Mouse (Mus musculus): ENCODE data around the gene Msantd1. TPM values are rescaled to one million over a fixed set of nuclear protein-coding genes. Genes with fewer than 3 reads are reported as not detected.
"Not testable (repeated sequence)": the region's sequence is repeated elsewhere in the genome, so short reads cannot be mapped to it uniquely, and the experiment has no call there.

Msantd1 gene
- polyA plus RNA-seq (2012; ENCODE audit: insufficient read depth, insufficient read length, missing spikeins): 0.92 TPM in 1 of 2 replicates, not detected in the other

DNA sequence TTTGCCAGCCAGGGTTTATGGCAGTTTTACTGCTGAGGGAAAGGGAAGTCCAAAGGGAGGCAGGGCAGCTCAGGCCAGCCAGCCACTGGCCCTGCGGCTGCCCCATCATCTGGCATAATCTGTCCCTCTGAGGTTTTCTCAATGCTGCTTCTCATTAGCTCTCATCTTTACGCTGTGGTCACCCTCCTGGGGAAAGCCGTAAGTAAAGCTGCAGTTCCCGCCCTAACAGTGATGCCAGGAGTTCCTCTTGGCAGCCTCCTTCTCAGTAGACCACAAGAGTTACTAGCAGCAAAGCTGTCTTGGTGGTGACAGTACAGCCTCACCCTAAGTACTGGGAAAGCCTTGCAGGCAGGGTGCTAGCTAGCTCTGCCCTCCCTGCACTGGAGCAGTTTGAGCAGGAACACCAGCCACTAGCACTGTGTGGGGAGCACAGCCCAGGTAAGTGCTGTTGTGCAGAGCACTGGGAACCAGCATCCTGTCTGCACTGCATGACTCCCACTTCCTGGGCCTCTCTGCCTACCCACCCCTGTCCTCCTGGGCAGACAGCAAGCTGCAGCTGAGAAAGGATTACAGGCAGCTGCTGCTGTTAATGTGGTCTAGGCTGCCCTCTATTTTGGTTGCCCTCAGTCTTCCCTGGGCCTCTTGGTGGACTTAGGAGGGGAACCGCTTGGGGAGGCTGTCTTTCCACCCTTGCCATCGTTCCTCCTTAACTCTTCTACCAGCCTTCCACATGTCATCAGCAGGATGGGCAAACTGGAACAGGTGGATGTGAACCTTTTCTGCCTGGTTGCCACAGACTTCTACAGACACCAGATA, at the start of gene Msantd1:
TSS of gene Msantd1 (plus strand) at position 103 of the 816 bp plus-strand sequence.
- Histone ChIP-seq H3K4me3 (ENCODE audit: insufficient read depth, low read depth, low read length) (no peak within 1 kb of the TSS), H3K4me1 (ENCODE audit: control insufficient read depth, insufficient read depth, insufficient read length, low read length) (no peaks in the 10 kb centered on the region), H3K27ac (replicated peaks; ENCODE audit: low read depth, low read length) (no peak within 1 kb of the TSS)

- Histone ChIP-seq H3K4me1 (ENCODE audit: control insufficient read depth, insufficient read depth, insufficient read length, low read length) (no peaks in the 10 kb centered on the region), H3K4me3 (ENCODE audit: insufficient read depth, low read depth, low read length) (no peak overlapping the region), H3K27ac (replicated peaks; ENCODE audit: low read depth, low read length) (no peak overlapping the region)
Observed at GRCm38 (mm10) chr5:34865367-34865766, 42.4 kb upstream of the Msantd1 start.

- H3K27ac ChIP-seq (replicated peaks; ENCODE audit: low read depth, low read length): not testable (repeated sequence)
Observed at GRCm38 (mm10) chr5:34880307-34880706, 27.5 kb upstream of the Msantd1 start.

DNA sequence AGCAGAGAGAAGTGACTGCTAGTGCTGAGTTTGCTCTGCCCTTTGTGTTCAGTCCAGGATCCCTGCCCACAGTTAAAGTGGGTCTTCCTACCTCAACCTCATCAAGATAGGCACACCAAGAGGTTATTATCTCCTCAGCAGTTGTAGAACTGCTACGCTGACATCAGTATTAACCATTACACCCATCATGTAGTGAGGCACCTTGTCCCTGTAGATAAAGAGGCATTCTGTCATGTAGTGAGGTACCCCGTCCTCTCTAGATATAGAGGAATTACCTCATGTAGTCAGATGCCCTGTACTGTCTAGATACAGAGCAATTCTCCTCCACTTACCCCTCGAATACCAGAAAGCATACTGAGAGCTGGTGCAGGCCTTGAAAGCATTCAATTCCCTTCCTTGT, 26.8 kb upstream of the Msantd1 start:
- no peak overlapping the region for H3K27ac ChIP-seq (replicated peaks; ENCODE audit: low read depth, low read length)

More at GRCm38 (mm10) chr5:34880307-34880706, 27.5 kb upstream of the Msantd1 start:
- H3K4me1 ChIP-seq (ENCODE audit: control insufficient read depth, insufficient read depth, insufficient read length, low read length); H3K4me3 ChIP-seq (ENCODE audit: insufficient read depth, low read depth, low read length): not testable (repeated sequence)

DNA sequence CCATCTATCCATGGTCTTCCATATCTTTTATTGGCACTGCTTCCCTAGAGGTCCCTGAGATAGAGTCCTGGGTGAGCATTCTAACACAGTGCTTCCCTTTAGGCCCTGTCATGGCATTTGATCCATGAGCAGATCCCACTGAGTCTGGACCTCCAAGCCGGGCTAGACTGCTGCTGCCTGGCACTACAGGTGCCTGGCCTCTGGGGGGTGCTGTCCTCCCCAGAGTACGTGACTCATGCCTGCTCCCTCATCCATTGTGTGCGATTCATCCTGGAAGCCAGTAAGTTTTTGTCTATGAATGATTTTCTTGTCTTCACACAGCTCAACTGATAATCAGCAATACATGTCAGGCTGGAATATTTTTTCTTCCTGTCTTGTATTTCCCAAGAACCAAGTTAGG, 22.6 kb upstream of the Msantd1 start:
- Histone ChIP-seq H3K4me1 (ENCODE audit: control insufficient read depth, insufficient read depth, insufficient read length, low read length) (no peaks in the 10 kb centered on the region), H3K27ac (replicated peaks; ENCODE audit: low read depth, low read length) (no peak overlapping the region), H3K4me3 (ENCODE audit: insufficient read depth, low read depth, low read length) (no peak overlapping the region)

More for the DNA sequence above, 26.8 kb upstream of the Msantd1 start:
- Histone ChIP-seq H3K4me1 (ENCODE audit: control insufficient read depth, insufficient read depth, insufficient read length, low read length) (no peaks in the 10 kb centered on the region), H3K4me3 (ENCODE audit: insufficient read depth, low read depth, low read length) (no peak overlapping the region)

DNA sequence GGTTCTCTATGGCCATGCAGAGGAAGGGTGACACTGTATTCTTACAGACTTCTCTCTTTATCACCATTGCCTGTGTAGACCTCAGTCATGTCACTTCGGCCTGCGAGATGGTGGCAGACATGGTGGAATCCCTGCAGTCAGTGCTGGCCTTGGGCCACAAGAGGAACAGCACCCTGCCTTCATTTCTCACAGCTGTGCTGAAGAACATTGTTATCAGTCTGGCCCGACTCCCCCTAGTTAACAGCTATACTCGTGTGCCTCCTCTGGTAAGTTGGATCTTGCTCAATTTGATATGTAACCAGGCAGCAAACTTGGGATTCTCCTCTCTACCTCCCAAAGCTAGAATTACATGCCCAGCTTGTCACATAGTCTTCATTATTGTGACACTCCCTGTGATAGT, 18.6 kb upstream of the Msantd1 start:
- Histone ChIP-seq H3K4me3 (ENCODE audit: insufficient read depth, low read depth, low read length) (no peak overlapping the region), H3K27ac (replicated peaks; ENCODE audit: low read depth, low read length) (no peak overlapping the region), H3K4me1 (ENCODE audit: control insufficient read depth, insufficient read depth, insufficient read length, low read length) (no peaks in the 10 kb centered on the region)

DNA sequence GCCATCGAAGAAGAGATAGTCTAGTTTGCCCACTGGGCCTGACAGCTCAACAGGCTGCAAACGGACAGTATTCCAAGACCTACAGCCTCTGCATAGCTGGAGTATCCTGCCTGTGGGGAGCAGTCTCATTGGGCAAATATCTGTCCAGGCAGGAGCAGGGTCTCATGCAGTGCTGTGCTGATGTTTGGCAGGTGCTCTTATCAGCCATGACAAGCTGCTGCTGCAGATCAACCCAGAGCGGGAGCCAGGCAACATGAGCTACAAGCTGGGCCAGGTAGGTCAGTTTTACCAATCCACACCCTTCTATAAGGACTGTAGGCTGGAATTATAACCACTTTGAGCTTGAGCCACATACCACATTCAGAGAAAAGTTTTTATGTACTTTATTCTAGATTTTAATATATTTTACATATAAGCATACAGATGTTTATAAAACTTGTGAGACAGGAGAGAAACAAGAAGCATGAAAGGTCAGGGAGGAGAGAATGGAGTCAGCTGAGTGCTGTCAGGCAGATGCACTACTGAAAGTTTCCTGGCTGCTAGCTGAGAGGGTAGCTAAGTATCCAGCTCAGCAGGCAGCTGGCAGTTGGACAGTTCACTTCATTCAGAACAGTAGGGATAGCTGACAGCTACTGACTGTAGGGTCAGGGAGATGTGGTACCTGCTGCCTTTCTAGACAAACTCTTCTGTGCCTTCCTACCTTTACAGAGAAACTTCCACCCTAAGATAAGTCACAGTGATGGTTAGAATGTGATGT, 10.9 kb upstream of the Msantd1 start:
- H3K4me1 ChIP-seq (ENCODE audit: control insufficient read depth, insufficient read depth, insufficient read length, low read length): no peaks in the 10 kb centered on the region

DNA sequence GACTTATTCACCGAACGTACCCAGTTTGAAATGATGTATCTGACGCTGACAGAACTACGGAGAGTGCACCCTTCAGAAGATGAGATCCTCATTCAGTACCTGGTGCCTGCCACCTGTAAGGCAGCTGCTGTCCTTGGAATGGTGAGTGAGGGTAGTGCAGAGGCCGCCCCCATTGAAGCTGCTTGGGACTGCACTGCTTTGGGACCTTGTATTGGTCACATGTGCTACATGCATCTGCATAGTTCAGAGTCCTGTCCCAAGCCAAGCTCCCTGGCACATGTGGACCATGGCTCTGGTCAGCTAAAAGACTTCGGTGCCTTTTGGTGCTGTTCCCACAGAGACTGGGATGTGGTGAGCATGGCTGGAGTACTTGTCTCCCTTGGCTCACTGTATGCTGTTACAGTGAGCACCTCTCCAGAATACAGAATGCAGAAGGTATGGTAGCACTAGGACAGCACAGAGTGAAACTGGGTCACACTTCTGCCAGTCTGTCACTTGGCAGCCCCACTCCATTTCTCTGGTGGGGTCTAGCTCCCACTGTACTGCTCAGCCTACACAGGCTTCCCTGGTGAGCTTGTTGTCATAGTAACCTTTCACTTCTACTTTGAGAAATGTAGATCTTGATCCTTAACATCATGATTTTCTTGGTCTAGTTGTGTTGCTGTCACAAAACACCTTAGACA, 7.9 kb upstream of the Msantd1 start:
- H3K27ac ChIP-seq (replicated peaks; ENCODE audit: low read depth, low read length): no peak overlapping the region
- H3K4me3 ChIP-seq (ENCODE audit: insufficient read depth, low read depth, low read length): no peak overlapping the region
- no peaks in the 10 kb centered on the region for H3K4me1 ChIP-seq (ENCODE audit: control insufficient read depth, insufficient read depth, insufficient read length, low read length)

More for the DNA sequence above, 10.9 kb upstream of the Msantd1 start:
- no peak overlapping the region for H3K4me3 ChIP-seq (ENCODE audit: insufficient read depth, low read depth, low read length)
- H3K27ac ChIP-seq (replicated peaks; ENCODE audit: low read depth, low read length): no peak overlapping the region

- H3K27ac ChIP-seq (replicated peaks; ENCODE audit: low read depth, low read length): no peak overlapping the region
- H3K4me1 ChIP-seq (ENCODE audit: control insufficient read depth, insufficient read depth, insufficient read length, low read length): no peaks in the 10 kb centered on the region
- no peak overlapping the region for H3K4me3 ChIP-seq (ENCODE audit: insufficient read depth, low read depth, low read length)
Observed at GRCm38 (mm10) chr5:34902371-34902770, 5.4 kb upstream of the Msantd1 start.

- H3K27ac ChIP-seq (replicated peaks; ENCODE audit: low read depth, low read length): no peak overlapping the region
- H3K4me1 ChIP-seq (ENCODE audit: control insufficient read depth, insufficient read depth, insufficient read length, low read length): no peaks in the 10 kb centered on the region
- no peak overlapping the region for H3K4me3 ChIP-seq (ENCODE audit: insufficient read depth, low read depth, low read length)
Observed at GRCm38 (mm10) chr5:34902811-34903385, 4.9 kb upstream of the Msantd1 start.

- no peaks in the 10 kb centered on the region for H3K4me1 ChIP-seq (ENCODE audit: control insufficient read depth, insufficient read depth, insufficient read length, low read length)
Observed at GRCm38 (mm10) chr5:34904412-34904811, 3.4 kb upstream of the Msantd1 start.

DNA sequence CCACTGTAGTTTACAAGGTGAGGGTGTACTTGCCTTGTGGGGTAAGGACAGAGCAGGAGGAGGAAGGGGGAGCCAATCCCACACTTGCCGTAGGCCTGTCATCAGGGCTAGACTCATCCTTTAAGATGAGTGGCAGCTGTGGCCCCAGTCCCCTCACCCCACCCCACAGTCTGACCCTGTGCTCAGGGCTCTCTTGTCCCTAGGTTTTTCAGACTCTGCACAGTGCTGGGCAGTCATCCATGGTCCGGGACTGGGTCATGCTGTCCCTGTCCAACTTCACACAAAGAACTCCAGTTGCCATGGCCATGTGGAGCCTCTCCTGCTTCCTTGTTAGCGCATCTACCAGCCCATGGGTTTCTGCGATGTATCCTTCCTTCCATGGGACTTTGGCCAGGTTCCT, 582 bp upstream of the Msantd1 start:
- Histone ChIP-seq H3K27ac (replicated peaks; ENCODE audit: low read depth, low read length) (no peak overlapping the region), H3K4me1 (ENCODE audit: control insufficient read depth, insufficient read depth, insufficient read length, low read length) (no peaks in the 10 kb centered on the region), H3K4me3 (ENCODE audit: insufficient read depth, low read depth, low read length) (no peak overlapping the region)

More at GRCm38 (mm10) chr5:34904412-34904811, 3.4 kb upstream of the Msantd1 start:
- Histone ChIP-seq H3K4me3 (ENCODE audit: insufficient read depth, low read depth, low read length) (no peak overlapping the region), H3K27ac (replicated peaks; ENCODE audit: low read depth, low read length) (no peak overlapping the region)

- Histone ChIP-seq H3K27ac (replicated peaks; ENCODE audit: low read depth, low read length) (no peak overlapping the region), H3K4me1 (ENCODE audit: control insufficient read depth, insufficient read depth, insufficient read length, low read length) (no peaks in the 10 kb centered on the region), H3K4me3 (ENCODE audit: insufficient read depth, low read depth, low read length) (no peak overlapping the region)
Observed at GRCm38 (mm10) chr5:34908726-34909633, 1.2 kb downstream of the Msantd1 start.
